Mouse (Mus musculus) E14TG2a.4 (cell line): ENCODE measurements around the gene Tmem179b.

Experiments
- H3K27me3 ChIP-seq: 2 replicates; pipeline ENCODE4 v1.6.1; 2014; ENCODE audit warnings: low read length, control low read depth; ENCODE audit not compliant: insufficient read depth
- H3K36me3 ChIP-seq: 2 replicates; pipeline ENCODE4 v1.6.1; 2014; ENCODE audit warnings: low read length, control low read depth; ENCODE audit not compliant: insufficient read depth
- H3K4me1 ChIP-seq: replicated peaks from 2 replicates; pipeline ENCODE4 v1.6.1; 2014; ENCODE audit warnings: low read depth, low read length, control low read depth
- H3K4me3 ChIP-seq: replicated peaks from 2 replicates; pipeline ENCODE4 v1.5.1; 2014; ENCODE audit warnings: mild to moderate bottlenecking, low read length
- H3K9me3 ChIP-seq: 2 replicates; pipeline ENCODE4 v1.6.1; 2014; ENCODE audit warnings: low read length, control low read depth
- CTCF ChIP-seq: conservative IDR thresholded peaks from 2 replicates; pipeline ENCODE4 v1.5.1; 2014; ENCODE audit warnings: low read length
- NANOG ChIP-seq: IDR thresholded peaks from 2 replicates; pipeline ENCODE4 v1.6.1; 2014; ENCODE audit warnings: borderline replicate concordance, low read length, mixed read lengths
- POU5F1 ChIP-seq: IDR thresholded peaks from 2 replicates; pipeline ENCODE4 v1.6.1; 2014; ENCODE audit warnings: low read length, borderline replicate concordance

Gene Tmem179b

DNA sequence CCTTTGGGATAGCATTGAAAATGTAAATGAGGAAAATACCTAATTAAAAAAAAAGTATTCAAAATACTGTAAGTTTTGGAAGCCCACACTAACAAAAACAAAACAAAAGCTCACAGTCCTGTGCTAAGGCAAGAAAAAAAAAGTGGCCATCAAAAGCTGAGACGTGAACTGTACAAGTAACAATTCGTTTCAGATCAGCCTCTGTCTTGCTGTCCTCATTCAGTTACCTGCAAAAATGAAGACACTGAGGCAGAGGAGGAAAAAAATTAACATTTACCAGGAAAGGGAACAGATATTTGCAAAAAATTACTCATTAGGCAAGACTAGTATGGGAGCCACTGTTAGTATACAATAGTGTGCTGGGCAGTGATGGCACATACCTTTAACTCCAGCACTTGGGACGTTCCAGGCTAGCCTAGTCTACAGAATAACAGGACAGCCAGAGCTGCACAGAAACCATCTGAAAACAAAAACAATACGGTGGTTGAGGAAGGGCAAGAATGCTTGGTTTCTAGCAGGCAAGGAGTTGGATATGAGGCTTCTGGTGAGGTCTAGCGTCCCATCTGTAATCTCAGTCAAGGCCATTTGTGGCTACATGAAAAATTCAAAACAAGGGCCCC, 46.7 kb downstream of the Tmem179b start:
- Histone ChIP-seq H3K9me3 (peaks cover 3% of the 10 kb centered on the region), H3K36me3 (peaks cover 36% of the 10 kb centered on the region), H3K4me1 (peaks cover 12% of the 10 kb centered on the region; the same call in 1 of the 2 replicates), H3K27me3 (no peaks in the 10 kb centered on the region), H3K4me3 (no peak overlapping the region)
- TF ChIP-seq CTCF = no peak
- TF ChIP-seq NANOG = no peak
- TF ChIP-seq POU5F1 = no peak

DNA sequence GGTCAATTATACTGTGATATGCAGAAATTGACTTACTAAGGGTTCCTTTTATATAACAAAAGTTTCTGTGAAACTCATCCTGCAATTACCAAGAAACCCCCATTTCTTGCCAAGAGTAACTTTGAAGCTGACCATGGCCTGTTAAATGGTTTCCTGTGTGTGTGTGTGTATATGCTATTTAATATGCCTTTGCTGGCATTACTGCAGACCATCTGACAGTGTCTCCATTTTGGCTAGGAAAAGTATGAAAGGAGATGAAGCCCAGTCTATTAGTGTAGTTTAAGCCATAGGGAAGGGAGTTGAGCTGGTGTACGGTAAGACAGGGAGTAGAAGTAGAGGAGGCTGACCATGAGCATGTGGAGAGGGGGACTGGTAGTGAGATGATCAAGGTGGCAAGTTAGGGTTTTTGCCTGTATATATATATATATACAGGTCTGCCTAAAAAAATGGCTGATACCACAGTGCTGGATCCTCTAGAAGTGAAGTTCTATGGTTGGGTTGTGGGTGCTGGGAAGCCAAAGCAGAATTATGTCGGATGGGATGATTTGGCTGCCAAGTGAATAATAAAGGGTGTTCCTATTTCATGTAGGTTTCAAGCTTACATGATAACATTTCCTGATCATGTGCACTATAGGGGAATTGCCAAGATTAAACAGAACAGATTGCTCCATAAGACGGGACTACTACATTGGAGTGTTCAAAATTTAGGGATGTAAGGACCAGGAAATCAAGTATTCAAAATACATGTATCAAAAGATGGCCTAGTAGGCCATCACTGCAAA, 47.5 kb downstream of the Tmem179b start:
- Histone ChIP-seq H3K27me3 (no peaks in the 10 kb centered on the region), H3K4me3 (peak overlapping the region; percentile 93), H3K9me3 (no peaks in the 10 kb centered on the region), H3K36me3 (peaks cover 36% of the 10 kb centered on the region), H3K4me1 (peaks cover 17% of the 10 kb centered on the region)
- no peak for TF ChIP-seq NANOG
- no peak for TF ChIP-seq CTCF
- TF ChIP-seq POU5F1 = no peak

DNA sequence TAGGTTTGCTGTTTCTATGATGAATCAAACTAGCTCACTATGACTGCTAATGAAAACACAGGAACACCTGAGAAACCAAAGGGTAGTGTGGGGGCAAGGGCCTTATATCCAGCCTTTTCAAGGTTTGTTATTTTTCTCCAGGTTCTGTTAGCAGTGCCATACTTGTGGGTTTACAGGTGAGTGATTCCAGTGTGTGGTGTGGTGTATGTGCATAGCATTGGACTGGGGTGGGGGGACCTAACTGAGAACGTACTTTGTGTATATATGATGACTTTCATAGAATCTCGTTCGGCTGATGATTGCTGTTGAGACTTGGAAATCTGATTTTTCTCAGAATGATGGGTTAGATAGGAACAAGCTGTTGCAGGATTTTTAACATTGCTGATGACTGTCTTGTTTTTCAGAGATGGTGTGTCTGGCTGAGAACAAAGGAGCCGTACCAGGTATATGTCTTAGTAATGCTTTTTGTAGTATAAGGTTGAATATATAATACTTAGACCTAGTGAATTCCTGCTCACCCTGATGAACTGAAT, 49.1 kb downstream of the Tmem179b start:
- Histone ChIP-seq H3K9me3 (no peaks in the 10 kb centered on the region), H3K36me3 (peaks cover 41% of the 10 kb centered on the region), H3K4me1 (peaks cover 32% of the 10 kb centered on the region), H3K27me3 (no peaks in the 10 kb centered on the region), H3K4me3 (peak overlapping the region; percentile 93)
- TF ChIP-seq CTCF = no peak
- TF ChIP-seq NANOG = no peak
- TF ChIP-seq POU5F1 = no peak

DNA sequence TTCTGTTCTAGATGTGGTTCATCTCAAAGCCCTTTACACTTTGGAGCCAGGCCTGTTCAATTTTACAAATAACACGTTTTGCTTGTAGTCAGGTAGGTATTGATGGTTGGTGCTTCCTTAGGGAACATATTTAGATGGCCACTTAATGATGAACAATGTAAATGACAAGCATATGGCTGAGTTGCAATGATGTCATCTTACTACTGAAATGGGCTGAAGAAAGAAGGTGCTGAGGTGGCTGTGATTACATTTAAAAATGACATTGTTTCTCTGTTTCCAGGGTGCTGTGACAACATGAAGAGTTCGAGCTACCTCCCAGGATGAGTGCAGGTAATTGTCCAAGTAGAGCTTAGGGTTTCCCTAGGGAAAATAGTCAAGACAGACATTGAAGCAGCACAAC, 49.9 kb downstream of the Tmem179b start:
- Histone ChIP-seq H3K4me3 (peak overlapping the region; percentile 93), H3K4me1 (peaks cover 34% of the 10 kb centered on the region), H3K36me3 (peaks cover 46% of the 10 kb centered on the region), H3K9me3 (no peaks in the 10 kb centered on the region), H3K27me3 (no peaks in the 10 kb centered on the region)
- no peak for TF ChIP-seq NANOG
- TF ChIP-seq CTCF = no peak
- no peak for TF ChIP-seq POU5F1

DNA sequence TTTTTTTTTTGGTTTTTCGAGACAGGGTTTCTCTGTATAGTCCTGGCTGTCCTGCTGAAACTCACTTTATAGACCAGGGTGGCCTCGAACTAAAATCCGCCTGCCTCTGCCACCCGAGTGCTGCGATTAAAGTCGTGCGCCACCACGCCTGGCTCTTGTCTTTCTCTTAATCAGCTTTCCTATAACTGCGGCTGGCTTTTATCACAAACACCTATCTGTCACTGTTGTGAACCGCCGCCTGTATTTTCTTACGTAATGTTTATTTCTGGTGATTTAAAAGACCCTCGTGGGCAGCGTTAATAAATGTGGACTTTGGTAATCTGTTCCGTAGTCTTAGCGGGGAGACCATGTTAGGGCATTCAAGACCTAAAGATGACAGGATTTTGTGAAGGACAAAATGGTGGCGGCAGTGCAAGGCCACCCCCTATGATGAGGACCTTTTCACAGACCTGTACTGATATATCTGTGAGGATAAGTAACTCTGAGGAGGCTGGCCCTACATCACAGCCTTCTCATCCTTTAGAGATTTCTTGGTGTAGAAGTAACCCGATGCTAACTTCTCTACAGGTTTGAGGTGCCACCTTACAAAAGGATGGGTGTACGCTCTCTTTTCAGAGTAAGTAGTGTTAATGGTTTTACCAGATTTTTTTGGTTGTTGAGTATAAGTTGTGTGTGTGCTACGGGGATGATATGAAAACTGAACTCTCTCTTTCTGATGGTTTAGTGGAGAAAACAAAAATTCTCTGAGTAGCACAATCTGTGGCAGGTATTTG, 50.5 kb downstream of the Tmem179b start:
- peaks cover 37% of the 10 kb centered on the region for H3K4me1 ChIP-seq
- H3K4me3 ChIP-seq = peak overlapping the region; percentile 93
- H3K9me3 ChIP-seq = no peaks in the 10 kb centered on the region
- TF ChIP-seq POU5F1 (no peak), CTCF (no peak)
- H3K27me3 ChIP-seq = no peaks in the 10 kb centered on the region
- H3K36me3 ChIP-seq = peaks cover 46% of the 10 kb centered on the region

DNA sequence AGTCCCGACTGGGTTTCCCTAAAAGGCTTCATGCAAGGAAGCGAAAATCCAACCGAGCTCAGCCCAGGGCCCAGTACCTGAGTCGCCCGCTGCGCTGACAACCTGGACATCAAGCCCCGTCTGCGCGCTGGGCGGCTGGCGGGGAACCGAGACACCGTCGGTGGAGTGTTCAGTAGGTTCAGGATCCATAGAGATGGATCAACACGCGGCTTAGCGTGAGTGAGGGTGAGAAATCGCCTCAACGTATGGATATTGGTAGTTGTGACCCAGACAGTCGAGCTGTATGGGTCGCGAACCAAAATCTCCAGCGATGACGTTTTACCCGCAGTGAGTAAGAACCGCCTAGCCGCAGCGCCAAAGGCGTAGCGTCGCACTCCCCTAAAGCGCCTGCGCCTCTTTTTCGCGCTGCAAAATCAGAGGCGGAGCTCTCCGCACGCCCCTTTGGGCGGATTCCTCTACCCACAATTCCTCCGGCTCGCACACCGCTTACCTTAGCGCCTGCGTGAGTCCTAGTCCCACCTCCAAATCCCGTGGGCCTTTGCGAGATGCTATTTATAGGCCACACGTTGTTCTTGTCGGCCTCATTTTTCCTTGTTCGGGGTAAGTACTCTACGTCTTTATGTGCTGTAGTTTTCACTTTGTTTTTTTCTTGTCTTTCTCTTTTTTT, 51.2 kb downstream of the Tmem179b start, which contains the start of gene Slc3a2:
Gene Slc3a2 (minus strand): TSS at position 463 of the 667 bp plus-strand sequence.
- Histone ChIP-seq H3K27me3 (no peaks in the 10 kb centered on the region), H3K4me1 (peaks cover 40% of the 10 kb centered on the region), H3K4me3 (peak within 1 kb of the TSS; percentile 93), H3K9me3 (no peaks in the 10 kb centered on the region), H3K36me3 (peaks cover 46% of the 10 kb centered on the region)
- TF ChIP-seq POU5F1 (no peak), NANOG (no peak), CTCF (no peak)

DNA sequence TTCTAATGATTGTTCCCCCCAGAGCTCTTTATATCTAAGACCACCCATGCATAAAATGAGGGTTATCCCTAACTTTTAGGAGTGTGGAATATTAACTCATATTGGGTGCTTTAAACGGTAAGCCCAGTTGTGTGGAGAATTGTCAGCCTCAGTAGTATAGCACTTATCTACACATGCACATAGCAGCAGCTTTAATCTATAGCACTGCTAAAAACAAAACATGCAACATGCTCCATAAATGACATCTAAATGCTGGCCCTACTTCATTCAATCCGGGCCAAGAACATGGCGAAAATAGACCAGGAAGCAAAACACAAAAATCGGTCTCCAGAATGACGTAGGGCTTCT, 51.7 kb downstream of the Tmem179b start:
- peaks cover 46% of the 10 kb centered on the region for H3K36me3 ChIP-seq
- H3K9me3 ChIP-seq = no peaks in the 10 kb centered on the region
- H3K4me3 ChIP-seq = peak overlapping the region; percentile 93
- no peak for TF ChIP-seq CTCF
- no peak for TF ChIP-seq POU5F1
- no peak for TF ChIP-seq NANOG
- no peaks in the 10 kb centered on the region for H3K27me3 ChIP-seq
- peaks cover 45% of the 10 kb centered on the region for H3K4me1 ChIP-seq
